Mouse (Mus musculus): ENCODE results near the gene Ptprn2. TPM values are rescaled to one million over a fixed set of nuclear protein-coding genes. Genes with fewer than 3 reads are reported as not detected.

The Ptprn2 gene
- polyA plus RNA-seq, 1 experiment = 0.40 TPM

- no peaks in the 10 kb centered on the region for H3K36me3 ChIP-seq (ENCODE audit: control insufficient read depth, insufficient read depth, low read length)
Measured at GRCm38 (mm10) chr12:116752784-116753183, 267.3 kb downstream of the Ptprn2 start.

GRCm38 (mm10) chr12:116763961-116764360, 278.4 kb downstream of the Ptprn2 start:
- Histone ChIP-seq H3K4me1 (ENCODE audit: control insufficient read depth, insufficient read depth, low read length) (no peaks in the 10 kb centered on the region), H3K27ac (ENCODE audit: control insufficient read depth, insufficient read depth, low read depth, low read length) (no peak overlapping the region), H3K36me3 (ENCODE audit: control insufficient read depth, insufficient read depth, low read length) (no peaks in the 10 kb centered on the region), H3K27me3 (ENCODE audit: control insufficient read depth, insufficient read depth, low read length) (no peaks in the 10 kb centered on the region), H3K4me3 (ENCODE audit: control insufficient read depth, low read depth, low read length) (no peak overlapping the region)
- no peak for TF ChIP-seq POLR2A (IDR thresholded peaks at IDR 0.05; ENCODE audit: control insufficient read depth, low read depth, low read length)
- TF ChIP-seq CTCF (IDR thresholded peaks at IDR 0.05; ENCODE audit: control insufficient read depth, insufficient read depth, insufficient replicate concordance, low read depth, low read length) = no peak

More at GRCm38 (mm10) chr12:116752784-116753183, 267.3 kb downstream of the Ptprn2 start:
- H3K27me3 ChIP-seq (ENCODE audit: control insufficient read depth, insufficient read depth, low read length) = no peaks in the 10 kb centered on the region
- no peak overlapping the region for H3K27ac ChIP-seq (ENCODE audit: control insufficient read depth, insufficient read depth, low read depth, low read length)
- H3K4me3 ChIP-seq (ENCODE audit: control insufficient read depth, low read depth, low read length) = no peak overlapping the region
- TF ChIP-seq CTCF (IDR thresholded peaks at IDR 0.05; ENCODE audit: control insufficient read depth, insufficient read depth, insufficient replicate concordance, low read depth, low read length) (no peak), POLR2A (IDR thresholded peaks at IDR 0.05; ENCODE audit: control insufficient read depth, low read depth, low read length) (no peak)
- H3K4me1 ChIP-seq (ENCODE audit: control insufficient read depth, insufficient read depth, low read length) = no peaks in the 10 kb centered on the region

GRCm38 (mm10) chr12:116770911-116771310, 285.4 kb downstream of the Ptprn2 start:
- Histone ChIP-seq H3K27ac (ENCODE audit: control insufficient read depth, insufficient read depth, low read depth, low read length) (no peak overlapping the region), H3K36me3 (ENCODE audit: control insufficient read depth, insufficient read depth, low read length) (no peaks in the 10 kb centered on the region), H3K4me3 (ENCODE audit: control insufficient read depth, low read depth, low read length) (no peak overlapping the region), H3K4me1 (ENCODE audit: control insufficient read depth, insufficient read depth, low read length) (no peaks in the 10 kb centered on the region; the same call in 1 of the 2 replicates), H3K27me3 (ENCODE audit: control insufficient read depth, insufficient read depth, low read length) (no peaks in the 10 kb centered on the region)
- TF ChIP-seq POLR2A (IDR thresholded peaks at IDR 0.05; ENCODE audit: control insufficient read depth, low read depth, low read length) (no peak), CTCF (IDR thresholded peaks at IDR 0.05; ENCODE audit: control insufficient read depth, insufficient read depth, insufficient replicate concordance, low read depth, low read length) (no peak)

DNA sequence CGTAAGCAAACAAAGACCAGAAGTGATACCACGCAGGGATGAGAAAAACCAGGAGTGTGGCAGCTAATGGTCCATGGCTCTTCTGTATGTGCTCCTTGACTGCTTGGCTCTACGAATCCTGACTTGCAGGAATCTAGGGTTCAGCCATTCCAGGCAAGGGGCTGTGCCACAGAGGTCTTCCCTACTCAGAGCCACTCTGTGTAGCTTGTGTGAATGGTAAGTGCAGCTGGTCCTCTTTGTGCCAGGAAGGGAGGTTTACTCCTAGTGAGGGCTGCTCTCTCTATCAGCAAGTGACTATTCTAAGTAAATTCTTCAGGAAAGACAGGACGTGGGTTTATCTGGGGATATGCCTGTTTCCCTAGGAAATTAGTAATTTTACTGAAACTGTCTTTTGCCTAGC, 286.0 kb downstream of the Ptprn2 start:
- no peaks in the 10 kb centered on the region; the same call in 1 of the 2 replicates for H3K4me1 ChIP-seq (ENCODE audit: control insufficient read depth, insufficient read depth, low read length)
- TF ChIP-seq CTCF (IDR thresholded peaks at IDR 0.05; ENCODE audit: control insufficient read depth, insufficient read depth, insufficient replicate concordance, low read depth, low read length) (no peak), POLR2A (IDR thresholded peaks at IDR 0.05; ENCODE audit: control insufficient read depth, low read depth, low read length) (no peak)
- H3K27me3 ChIP-seq (ENCODE audit: control insufficient read depth, insufficient read depth, low read length) = no peaks in the 10 kb centered on the region
- H3K4me3 ChIP-seq (ENCODE audit: control insufficient read depth, low read depth, low read length) = no peak overlapping the region
- no peaks in the 10 kb centered on the region for H3K36me3 ChIP-seq (ENCODE audit: control insufficient read depth, insufficient read depth, low read length)
- no peak overlapping the region for H3K27ac ChIP-seq (ENCODE audit: control insufficient read depth, insufficient read depth, low read depth, low read length)

DNA sequence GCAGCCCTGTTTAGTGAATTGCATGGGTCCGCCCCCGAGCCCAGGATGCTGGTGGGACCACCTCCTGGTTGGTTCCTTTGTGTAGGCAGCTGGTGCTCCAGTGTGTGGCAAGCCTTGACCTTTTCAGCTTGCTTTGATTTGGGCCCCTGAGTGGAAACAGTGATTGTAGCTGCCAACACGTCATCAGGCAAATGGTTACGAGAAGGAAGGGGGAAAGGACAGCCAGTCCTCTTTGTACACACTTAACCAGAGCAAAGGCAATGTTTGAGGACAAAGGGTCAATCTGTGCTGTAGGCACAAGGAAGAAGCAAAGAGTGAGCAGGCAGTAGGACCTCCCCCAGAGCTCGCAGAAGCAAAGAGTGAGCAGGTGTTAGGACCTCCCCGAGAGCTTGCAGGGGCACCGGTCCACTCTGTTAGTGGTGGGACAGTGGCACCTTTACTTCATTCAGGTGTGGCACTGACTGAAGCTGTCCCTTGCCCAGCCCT, 286.6 kb downstream of the Ptprn2 start:
- TF ChIP-seq CTCF (IDR thresholded peaks at IDR 0.05; ENCODE audit: control insufficient read depth, insufficient read depth, insufficient replicate concordance, low read depth, low read length) (no peak), POLR2A (IDR thresholded peaks at IDR 0.05; ENCODE audit: control insufficient read depth, low read depth, low read length) (no peak)
- Histone ChIP-seq H3K27ac (ENCODE audit: control insufficient read depth, insufficient read depth, low read depth, low read length) (no peak overlapping the region), H3K4me1 (ENCODE audit: control insufficient read depth, insufficient read depth, low read length) (no peaks in the 10 kb centered on the region; the same call in 1 of the 2 replicates), H3K36me3 (ENCODE audit: control insufficient read depth, insufficient read depth, low read length) (no peaks in the 10 kb centered on the region), H3K27me3 (ENCODE audit: control insufficient read depth, insufficient read depth, low read length) (no peaks in the 10 kb centered on the region), H3K4me3 (ENCODE audit: control insufficient read depth, low read depth, low read length) (no peak overlapping the region)

GRCm38 (mm10) chr12:116773344-116773743, 287.8 kb downstream of the Ptprn2 start:
- Histone ChIP-seq H3K27me3 (ENCODE audit: control insufficient read depth, insufficient read depth, low read length) (no peaks in the 10 kb centered on the region), H3K4me1 (ENCODE audit: control insufficient read depth, insufficient read depth, low read length) (no peaks in the 10 kb centered on the region; the same call in 1 of the 2 replicates), H3K36me3 (ENCODE audit: control insufficient read depth, insufficient read depth, low read length) (no peaks in the 10 kb centered on the region), H3K27ac (ENCODE audit: control insufficient read depth, insufficient read depth, low read depth, low read length) (no peak overlapping the region), H3K4me3 (ENCODE audit: control insufficient read depth, low read depth, low read length) (no peak overlapping the region)
- TF ChIP-seq POLR2A (IDR thresholded peaks at IDR 0.05; ENCODE audit: control insufficient read depth, low read depth, low read length) = no peak
- no peak for TF ChIP-seq CTCF (IDR thresholded peaks at IDR 0.05; ENCODE audit: control insufficient read depth, insufficient read depth, insufficient replicate concordance, low read depth, low read length)

GRCm38 (mm10) chr12:116776447-116776846, 290.9 kb downstream of the Ptprn2 start:
- TF ChIP-seq POLR2A (IDR thresholded peaks at IDR 0.05; ENCODE audit: control insufficient read depth, low read depth, low read length) (no peak), CTCF (IDR thresholded peaks at IDR 0.05; ENCODE audit: control insufficient read depth, insufficient read depth, insufficient replicate concordance, low read depth, low read length) (no peak)
- no peak overlapping the region for H3K27ac ChIP-seq (ENCODE audit: control insufficient read depth, insufficient read depth, low read depth, low read length)
- no peak overlapping the region for H3K4me3 ChIP-seq (ENCODE audit: control insufficient read depth, low read depth, low read length)
- no peaks in the 10 kb centered on the region; the same call in 1 of the 2 replicates for H3K4me1 ChIP-seq (ENCODE audit: control insufficient read depth, insufficient read depth, low read length)
- no peaks in the 10 kb centered on the region for H3K36me3 ChIP-seq (ENCODE audit: control insufficient read depth, insufficient read depth, low read length)
- no peaks in the 10 kb centered on the region for H3K27me3 ChIP-seq (ENCODE audit: control insufficient read depth, insufficient read depth, low read length)
